Mouse (Mus musculus) liver, postnatal 0 days (tissue): ENCODE measurements around the gene Fut8. TPM values are rescaled to one million over a fixed set of nuclear protein-coding genes. Genes with fewer than 3 reads are reported as not detected.

Experiments used
- ATAC-seq: fragments of 200-750 bp; cut with Nextera tagmentation; 2 replicates; pipeline ENCODE4 v1.8.0; 2017; ENCODE audit warnings: mild to moderate bottlenecking, moderate library complexity
- DNase-seq: peaks from one replicate; pipeline ENCODE4 v3.0.0-alpha.2; 2016
- H3K27ac ChIP-seq: fragments of 300-500 bp; sonication (generic); 2 replicates; pipeline ENCODE4 v1.5.1; 2014; ENCODE audit warnings: antibody characterized with exemption, moderate library complexity, mild to moderate bottlenecking, low read depth
- H3K27me3 ChIP-seq: fragments of 300-500 bp; sonication (generic); 2 replicates; pipeline ENCODE4 v1.6.1; 2014; ENCODE audit warnings: low read length, control low read depth, mixed read lengths; ENCODE audit not compliant: insufficient read depth
- H3K36me3 ChIP-seq: fragments of 300-500 bp; sonication (generic); replicated peaks from 2 replicates; pipeline ENCODE4 v1.6.1; 2014; ENCODE audit warnings: mild to moderate bottlenecking, control low read depth, low read length, moderate library complexity, mixed read lengths; ENCODE audit not compliant: insufficient read depth
- H3K4me1 ChIP-seq: fragments of 300-500 bp; sonication (generic); 2 replicates; pipeline ENCODE4 v1.6.1; 2014; ENCODE audit warnings: antibody characterized with exemption, mild to moderate bottlenecking, control low read depth; ENCODE audit not compliant: insufficient read depth
- H3K4me2 ChIP-seq: fragments of 300-500 bp; sonication (generic); 2 replicates; pipeline ENCODE4 v1.6.1; 2014; ENCODE audit warnings: low read depth, mild to moderate bottlenecking, low read length, moderate library complexity, mixed read lengths
- H3K4me3 ChIP-seq: fragments of 300-500 bp; sonication (generic); 2 replicates; pipeline ENCODE4 v1.5.1; 2014; ENCODE audit warnings: low read depth, low read length
- H3K9ac ChIP-seq: fragments of 300-500 bp; sonication (generic); replicated peaks from 2 replicates; pipeline ENCODE4 v1.6.1; 2014; ENCODE audit warnings: mild to moderate bottlenecking, moderate library complexity
- H3K9me3 ChIP-seq: fragments of 300-500 bp; sonication (generic); 2 replicates; pipeline ENCODE4 v1.6.1; 2016; ENCODE audit warnings: mild to moderate bottlenecking, control low read depth, low read length, mixed read lengths
- CTCF ChIP-seq: sonication (generic); IDR thresholded peaks from 2 replicates; pipeline ENCODE4 v1.5.1; 2016; ENCODE audit warnings: antibody characterized with exemption, low read depth
- EP300 ChIP-seq: IDR thresholded peaks from 2 replicates; pipeline ENCODE4 v1.6.1; 2016; ENCODE audit warnings: antibody characterized with exemption, low read depth, mild to moderate bottlenecking
- WGBS: fragments of 180-500 bp; shearing (Covaris S2); extraction: QIAGEN DNeasy Blood & Tissue Kit; methylation state at CpG from one replicate; pipeline ENCODE4 v1.1.7; 2014; ENCODE audit not compliant: insufficient replicate concordance; 5-methylcytosine and 5-hydroxymethylcytosine counted together
- polyA plus RNA-seq: library from polyadenylated mRNA; unstranded; fragments of >200 nt; fragmentation: Nextera tagmentation; extraction: Ambion mirVana; gene quantifications from 2 replicates; pipeline ENCODE4 v1.2.1, GENCODE M21; 2015

The Fut8 gene
- polyA plus RNA-seq, 1 experiment from 2014 or later: 8.6 TPM

- no peaks in the 10 kb centered on the region for H3K36me3 ChIP-seq
- DNase-seq (no peak), ATAC-seq (no peak)
- H3K4me3 ChIP-seq: no peak overlapping the region
- no peak for TF ChIP-seq CTCF
- no peak for TF ChIP-seq EP300
- no peaks in the 10 kb centered on the region for H3K4me1 ChIP-seq
- no peak overlapping the region for H3K27ac ChIP-seq
- H3K27me3 ChIP-seq: no peaks in the 10 kb centered on the region
- H3K9ac ChIP-seq: no peak overlapping the region
- H3K9me3 ChIP-seq: no peaks in the 10 kb centered on the region
- 76% methylated on average over 2 of the region's 2 CpGs for WGBS
- no peak overlapping the region for H3K4me2 ChIP-seq
Observed at GRCm38 (mm10) chr12:77450816-77451215, 212.9 kb downstream of the Fut8 start.

- H3K36me3 ChIP-seq: no peaks in the 10 kb centered on the region
- 85% methylated on average over 1 of the region's 1 CpGs for WGBS
- H3K9ac ChIP-seq: no peak overlapping the region
- no peak overlapping the region for H3K4me2 ChIP-seq
- no peaks in the 10 kb centered on the region for H3K9me3 ChIP-seq
- H3K4me3 ChIP-seq: no peak overlapping the region
- no peaks in the 10 kb centered on the region for H3K27me3 ChIP-seq
- ATAC-seq: no peak
- no peaks in the 10 kb centered on the region for H3K4me1 ChIP-seq
- H3K27ac ChIP-seq: no peak overlapping the region
- DNase-seq: no peak
- TF ChIP-seq EP300 (no peak), CTCF (no peak)
Observed at GRCm38 (mm10) chr12:77466178-77466577, 228.3 kb downstream of the Fut8 start.

DNA sequence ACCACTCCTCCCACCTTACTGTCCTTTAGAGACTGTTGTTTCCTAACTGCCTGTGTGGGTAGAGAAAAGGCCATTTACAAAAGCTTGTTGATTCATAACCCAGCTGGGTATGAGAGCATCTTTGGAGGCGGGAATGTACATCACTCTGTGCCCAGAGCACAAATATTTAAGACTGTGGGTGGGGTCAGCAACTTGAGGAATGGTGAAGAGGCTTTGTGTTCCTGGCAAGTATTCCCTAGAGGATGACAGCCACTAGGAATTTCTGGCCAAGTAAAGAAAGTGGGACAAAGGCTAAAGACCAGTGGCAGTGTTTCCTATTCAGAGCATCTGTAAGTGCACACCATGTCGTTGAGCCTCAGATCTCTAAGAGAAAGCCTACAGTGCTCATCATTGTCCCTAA is 242.0 kb downstream of the Fut8 start:
- TF ChIP-seq EP300: no peak
- no peak for TF ChIP-seq CTCF
- Histone ChIP-seq H3K9ac (no peak overlapping the region), H3K9me3 (no peaks in the 10 kb centered on the region), H3K27me3 (no peaks in the 10 kb centered on the region), H3K4me1 (no peaks in the 10 kb centered on the region), H3K4me2 (no peak overlapping the region), H3K4me3 (no peak overlapping the region), H3K27ac (no peak overlapping the region), H3K36me3 (0 out of 2 replicates have a peak, but pooled peaks cover 1% of the 10 kb centered on the region)
- 90% methylated on average over 2 of the region's 2 CpGs for WGBS
- ATAC-seq: no peak
- DNase-seq: no peak

GRCm38 (mm10) chr12:77481153-77481552 is 243.2 kb downstream of the Fut8 start:
- Histone ChIP-seq H3K4me2 (no peak overlapping the region), H3K36me3 (no peaks in the 10 kb centered on the region), H3K27ac (no peak overlapping the region), H3K4me3 (no peak overlapping the region), H3K9me3 (no peaks in the 10 kb centered on the region), H3K4me1 (no peaks in the 10 kb centered on the region), H3K27me3 (no peaks in the 10 kb centered on the region), H3K9ac (no peak overlapping the region)
- 83% methylated on average over 1 of the region's 1 CpGs for WGBS
- no peak for DNase-seq
- TF ChIP-seq EP300 (no peak), CTCF (no peak)
- ATAC-seq: no peak

DNA sequence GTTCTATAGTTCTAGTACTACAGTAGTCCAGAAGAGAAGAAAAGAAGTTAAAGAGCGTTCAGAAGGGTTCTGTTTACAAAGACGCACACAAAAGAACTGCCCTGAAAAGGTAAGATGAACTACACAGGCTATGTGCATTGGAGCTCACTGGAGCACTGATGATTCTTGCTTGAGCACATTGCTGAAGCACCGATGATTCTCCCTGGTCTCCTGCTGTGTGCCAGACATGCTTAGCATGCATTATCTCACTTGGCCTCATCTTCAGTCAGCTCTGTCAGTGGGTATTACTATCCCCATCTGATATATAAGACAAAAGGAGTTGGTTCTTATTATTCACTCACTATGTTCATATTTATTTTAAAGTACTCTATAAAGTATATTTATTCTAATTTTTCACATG is 243.9 kb downstream of the Fut8 start:
- Histone ChIP-seq H3K4me3 (no peak overlapping the region), H3K36me3 (no peaks in the 10 kb centered on the region)

DNA sequence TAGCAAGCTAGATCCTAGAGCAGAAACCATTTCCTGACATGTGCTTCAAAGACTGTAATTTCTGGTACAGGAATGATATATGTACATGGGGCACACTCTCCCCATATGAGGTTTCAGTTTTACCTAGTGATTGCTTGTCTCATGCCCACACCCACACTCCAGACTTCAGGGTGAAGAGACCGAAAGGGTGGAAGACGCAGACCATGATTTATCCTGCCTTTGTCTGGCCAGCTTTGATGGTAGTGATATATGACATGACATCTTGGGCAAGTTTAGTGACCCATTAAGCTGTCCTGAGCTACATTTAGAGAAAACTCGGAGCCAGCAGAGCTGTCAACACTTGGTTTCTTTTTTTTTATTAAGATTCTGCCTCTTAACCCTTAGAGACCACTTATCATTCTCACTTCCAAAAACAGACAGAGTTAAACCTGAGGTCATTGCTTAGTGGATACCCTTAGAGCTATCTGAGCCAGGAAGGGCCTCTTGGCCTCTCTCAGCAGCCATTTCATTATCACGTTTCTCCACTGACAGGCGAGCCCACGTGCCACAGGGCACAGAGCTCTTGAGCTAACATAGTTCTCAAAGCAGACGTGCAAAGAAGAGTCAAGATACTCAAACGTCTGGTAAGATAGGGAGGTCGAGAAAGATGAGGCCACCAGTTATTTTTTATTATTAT is 245.4 kb downstream of the Fut8 start:
- no peaks in the 10 kb centered on the region for H3K9me3 ChIP-seq
- H3K9ac ChIP-seq: no peak overlapping the region
- H3K4me1 ChIP-seq: no peaks in the 10 kb centered on the region
- no peak overlapping the region for H3K27ac ChIP-seq
- no peaks in the 10 kb centered on the region for H3K36me3 ChIP-seq
- no peak overlapping the region for H3K4me2 ChIP-seq
- no peak for DNase-seq
- TF ChIP-seq CTCF: no peak
- TF ChIP-seq EP300: no peak
- ATAC-seq: no peak
- 56% methylated on average over 9 of the region's 9 CpGs for WGBS
- no peak overlapping the region for H3K4me3 ChIP-seq
- H3K27me3 ChIP-seq: no peaks in the 10 kb centered on the region

More for the DNA sequence above, 243.9 kb downstream of the Fut8 start:
- ATAC-seq (no peak), DNase-seq (no peak)
- Histone ChIP-seq H3K4me2 (no peak overlapping the region), H3K27me3 (no peaks in the 10 kb centered on the region), H3K27ac (no peak overlapping the region), H3K4me1 (no peaks in the 10 kb centered on the region), H3K9me3 (no peaks in the 10 kb centered on the region), H3K9ac (no peak overlapping the region)
- WGBS: 81% methylated on average over 3 of the region's 3 CpGs
- TF ChIP-seq EP300 (no peak), CTCF (no peak)

DNA sequence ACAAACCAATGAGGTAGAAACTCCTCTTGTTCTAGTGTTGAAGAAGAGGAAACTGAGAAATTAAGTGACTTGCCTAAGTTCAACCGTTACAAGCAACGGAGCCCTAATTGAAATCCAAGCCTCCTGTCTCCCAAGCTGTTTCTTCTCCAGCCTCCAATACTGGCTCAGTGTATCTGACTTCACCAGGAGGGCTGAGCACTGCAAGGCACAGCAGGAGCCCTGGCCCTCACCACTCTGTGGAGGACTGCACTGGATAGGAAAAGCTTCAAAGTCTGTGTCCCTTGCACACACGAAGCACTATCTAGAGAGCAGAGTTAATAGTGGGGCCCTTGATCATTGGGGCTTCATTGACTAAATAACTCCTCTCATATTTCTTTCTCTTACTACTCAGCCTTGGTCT is 246.8 kb downstream of the Fut8 start:
- no peaks in the 10 kb centered on the region for H3K9me3 ChIP-seq
- ATAC-seq (no peak), DNase-seq (no peak)
- H3K4me1 ChIP-seq: no peaks in the 10 kb centered on the region
- TF ChIP-seq CTCF: no peak
- no peak for TF ChIP-seq EP300
- H3K9ac ChIP-seq: no peak overlapping the region
- H3K4me3 ChIP-seq: no peak overlapping the region
- no peak overlapping the region for H3K27ac ChIP-seq
- no peaks in the 10 kb centered on the region for H3K36me3 ChIP-seq
- no peak overlapping the region for H3K4me2 ChIP-seq
- no peaks in the 10 kb centered on the region for H3K27me3 ChIP-seq
- WGBS: 66% methylated on average over 3 of the region's 3 CpGs
